Mouse (Mus musculus) common myeloid progenitor, adult 5-6 weeks (primary cell): ENCODE results near the gene Zfp646. TPM values are rescaled to one million over a fixed set of nuclear protein-coding genes. Genes with fewer than 3 reads are reported as not detected.
"Not testable (repeated sequence)": the region's sequence is repeated elsewhere in the genome, so short reads cannot be mapped to it uniquely, and the experiment has no call there.

Source experiments
- ATAC-seq: replicated peaks from 2 replicates; pipeline ENCODE4 v1.8.0; 2016; ENCODE audit warnings: low read depth, mild to moderate bottlenecking, moderate TSS enrichment, inconsistent platforms; ENCODE audit not compliant: poor library complexity, severe bottlenecking
- total RNA-seq: library from RNA; stranded (forward); fragments of 200-1000, 187-1606 nt; gene quantifications from 2 replicates; pipeline ENCODE4 v1.2.3, GENCODE M21; 2017

The Zfp646 gene
- total RNA-seq, 1 experiment from 2014 or later = 50.4 TPM

DNA sequence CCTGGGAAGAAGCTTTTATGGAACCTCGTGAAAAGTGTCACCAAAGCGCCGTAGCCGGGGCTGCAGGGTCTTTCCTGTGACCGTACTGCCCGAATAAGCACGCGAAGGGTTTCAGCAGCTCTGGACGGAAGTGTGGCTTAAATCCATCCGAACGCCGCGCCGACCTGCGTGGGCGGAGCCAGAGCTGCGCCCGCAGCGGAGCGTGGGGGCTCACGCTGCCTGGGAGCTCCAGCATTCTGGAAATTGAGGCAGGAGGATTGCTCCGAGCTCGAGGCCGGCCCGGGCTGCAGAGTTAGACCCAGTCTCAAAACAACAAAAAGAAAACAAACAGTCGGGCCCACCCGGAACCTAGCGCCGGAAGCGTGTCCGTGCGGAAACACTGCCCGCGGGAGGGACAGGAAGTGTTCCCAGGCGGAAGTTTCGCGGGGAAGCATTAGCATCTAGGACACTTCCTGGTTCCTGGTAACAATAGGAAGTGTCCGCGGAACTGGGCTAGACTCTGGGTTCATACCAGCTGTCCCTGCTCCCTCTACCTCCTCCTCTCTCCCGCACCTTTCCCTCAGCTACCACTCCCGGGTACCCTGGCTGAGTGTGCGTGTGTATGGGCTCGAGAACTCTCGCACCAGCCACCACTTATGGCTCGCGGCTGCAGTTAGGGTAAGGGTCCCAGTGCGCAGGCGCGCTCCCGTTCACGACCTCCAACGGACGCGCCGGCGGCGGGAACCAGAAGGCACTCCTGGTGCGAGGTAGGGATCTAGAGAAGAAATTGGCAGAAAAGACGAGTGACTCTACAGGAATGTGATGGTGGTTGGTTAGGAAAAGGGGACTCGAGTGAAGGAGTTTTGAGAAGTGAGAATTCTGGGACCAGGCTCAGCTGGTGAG is 687 bp downstream of the Zfp646 start, which contains the start of gene Zfp668:
Gene Zfp668, minus strand, starts transcription at position 362 of the 882 bp plus-strand sequence.
- peak; percentile 62 for ATAC-seq

DNA sequence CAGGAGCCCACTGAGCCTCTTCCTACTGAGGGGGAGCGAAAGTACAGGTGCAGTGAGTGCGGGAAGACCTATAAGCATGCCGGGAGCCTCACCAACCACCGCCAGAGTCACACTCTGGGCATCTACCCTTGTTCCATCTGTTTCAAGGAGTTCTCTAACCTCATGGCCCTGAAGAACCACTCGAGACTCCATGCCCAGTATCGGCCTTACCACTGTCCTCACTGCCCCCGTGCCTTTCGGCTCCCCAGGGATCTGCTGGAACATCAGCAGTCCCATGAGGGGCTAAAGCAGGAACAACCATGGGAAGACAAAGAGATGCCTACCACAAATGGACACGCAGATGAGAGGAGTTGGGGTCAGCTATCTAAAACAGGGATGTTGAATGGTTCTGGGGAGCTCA is 3.3 kb downstream of the Zfp646 start:
- no peak for ATAC-seq

GRCm38 (mm10) chr7:127880431-127880830 is 4.4 kb downstream of the Zfp646 start:
- ATAC-seq = no peak

DNA sequence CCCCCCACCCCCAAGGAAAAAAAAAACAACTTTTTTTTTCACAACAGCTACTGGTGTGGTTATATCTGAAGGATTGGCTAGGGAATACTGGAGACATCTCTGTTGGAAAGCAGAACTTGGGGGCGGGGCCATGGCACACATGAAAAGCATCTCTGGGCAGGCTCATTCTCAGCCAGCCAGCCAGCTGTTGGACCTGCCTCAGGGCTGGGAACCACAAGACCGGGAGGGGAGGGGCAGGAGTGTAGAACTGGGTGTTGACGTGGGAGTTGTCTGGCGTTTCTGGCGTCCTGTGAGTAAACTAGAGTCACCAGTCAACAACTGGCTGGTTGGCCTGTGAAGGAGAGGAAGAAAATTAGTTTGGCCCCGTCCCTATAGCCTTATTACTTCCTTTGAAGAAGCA is 9.9 kb downstream of the Zfp646 start:
- peak; percentile 39; the same call in 1 of the 2 replicates for ATAC-seq

GRCm38 (mm10) chr7:127886551-127886950 is 10.5 kb downstream of the Zfp646 start:
- ATAC-seq = no peak

- no peak for ATAC-seq
Observed at GRCm38 (mm10) chr7:127887191-127887590, 11.2 kb downstream of the Zfp646 start.

GRCm38 (mm10) chr7:127887781-127888180 is 11.8 kb downstream of the Zfp646 start:
- no peak for ATAC-seq

- ATAC-seq = peak; percentile 55
Observed at GRCm38 (mm10) chr7:127888821-127889220, 12.8 kb downstream of the Zfp646 start.

DNA sequence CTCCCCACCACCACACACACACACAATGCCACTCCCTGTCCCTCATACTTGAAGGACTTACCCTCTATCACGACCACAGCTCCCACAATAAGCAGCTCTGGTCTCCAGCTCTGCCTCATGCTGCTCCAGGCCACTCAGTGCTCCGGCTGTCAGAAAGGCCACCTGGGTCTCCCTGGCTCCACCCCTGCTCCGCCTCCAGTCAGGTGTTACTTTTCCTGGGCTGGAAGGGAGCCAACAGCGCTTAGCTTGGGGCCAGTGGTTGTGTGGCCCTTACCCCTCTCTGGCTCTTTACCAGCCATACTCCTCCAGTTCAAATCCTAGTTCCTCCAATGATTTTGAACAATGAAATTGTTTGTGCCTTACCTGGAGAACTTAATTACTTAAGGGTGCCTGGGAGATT is 14.8 kb downstream of the Zfp646 start, which contains the start of gene Prss53:
Gene Prss53, minus strand, starts transcription at position 173 of the 400 bp plus-strand sequence.
- no peak for ATAC-seq

GRCm38 (mm10) chr7:127894480-127894879 is 18.5 kb downstream of the Zfp646 start:
- ATAC-seq = no peak

- peak; percentile 95 for ATAC-seq
Observed at GRCm38 (mm10) chr7:127895442-127895841, 19.4 kb downstream of the Zfp646 start, which contains the start of the genes Gm21974 and Vkorc1. TSS of gene Gm21974 (minus strand) at chr7:127895454. TSS of gene Vkorc1 (minus strand) at chr7:127895617.

GRCm38 (mm10) chr7:127895891-127896290 is 19.9 kb downstream of the Zfp646 start:
- ATAC-seq = not testable (repeated sequence)

GRCm38 (mm10) chr7:127896384-127896783 is 20.4 kb downstream of the Zfp646 start:
- ATAC-seq = no peak

GRCm38 (mm10) chr7:127897542-127897941 is 21.5 kb downstream of the Zfp646 start:
- no peak for ATAC-seq

DNA sequence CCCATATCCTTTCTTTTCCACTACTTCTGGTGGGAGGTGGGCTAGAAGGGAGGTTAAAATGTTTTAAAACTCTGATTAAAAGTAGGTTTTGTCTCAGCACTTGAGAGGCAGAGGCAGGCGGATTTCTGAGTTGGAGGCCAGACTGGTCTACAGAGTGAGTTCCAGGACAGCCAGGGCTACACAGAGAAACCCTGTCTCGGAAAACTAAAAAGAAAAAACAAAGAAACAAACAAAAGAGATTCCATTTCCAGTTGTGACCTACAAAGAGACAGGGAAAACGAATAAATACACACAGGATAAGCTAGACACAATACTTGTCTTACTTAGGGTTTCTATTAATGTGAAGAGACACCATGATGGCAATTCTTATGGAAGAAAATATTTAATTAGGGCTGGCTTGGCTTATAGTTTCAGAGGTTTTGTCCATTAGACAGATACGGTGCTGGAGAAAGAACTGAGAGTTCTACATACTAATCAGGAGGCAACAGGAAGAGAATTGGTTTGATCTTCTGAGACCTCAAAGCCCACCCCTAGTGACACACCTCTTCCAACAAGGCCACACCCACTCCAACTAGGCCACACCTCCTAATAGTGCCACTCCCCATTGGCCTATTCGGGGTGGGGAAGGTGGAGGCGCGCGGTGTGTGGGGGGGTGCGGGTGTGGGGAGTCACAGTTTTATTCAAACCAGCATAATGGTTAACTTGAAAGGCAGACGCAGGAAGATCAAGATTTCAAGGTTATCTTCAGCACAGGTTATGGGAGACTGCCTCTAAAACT is 22.3 kb downstream of the Zfp646 start:
- no peak for ATAC-seq

DNA sequence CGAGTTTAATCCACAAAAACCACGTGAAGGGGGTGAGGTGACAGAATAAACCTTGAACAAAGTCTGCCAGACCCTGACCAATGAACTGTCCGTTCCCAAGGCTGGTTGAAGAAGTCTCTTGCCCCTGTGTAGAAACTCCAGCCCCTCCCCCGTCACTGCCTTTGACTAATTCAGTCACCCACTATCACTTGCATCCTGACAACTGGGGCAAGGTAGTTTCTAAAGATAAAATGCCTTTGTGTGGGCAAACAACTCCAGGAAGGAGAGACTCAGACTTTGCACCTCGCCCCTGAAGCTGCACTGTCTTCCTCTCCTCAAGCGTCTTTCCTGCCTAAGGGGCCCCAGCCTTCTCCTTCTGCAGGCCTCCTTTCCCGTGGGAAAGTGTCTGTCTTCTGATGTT is 24.0 kb downstream of the Zfp646 start:
- no peak for ATAC-seq

DNA sequence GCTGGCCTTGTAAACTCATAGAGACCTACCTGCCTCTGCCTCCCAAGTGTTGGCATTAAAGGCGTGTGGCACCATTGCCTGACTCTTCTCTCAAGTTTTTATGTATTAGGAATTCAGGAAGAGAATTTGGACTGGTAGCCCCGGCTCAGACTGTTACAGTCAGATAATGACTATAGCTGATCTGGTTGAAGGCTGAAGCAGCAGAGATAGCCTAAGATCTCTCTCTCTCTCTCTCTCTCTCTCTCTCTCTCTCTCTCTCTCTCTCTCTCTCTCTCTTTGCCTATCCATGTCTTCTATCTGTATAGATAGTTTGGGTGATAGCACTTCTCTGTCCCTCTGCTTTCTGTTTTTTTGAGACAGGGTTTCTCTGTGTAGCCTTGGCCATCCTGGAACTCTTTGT is 25.8 kb downstream of the Zfp646 start:
- no peak for ATAC-seq

GRCm38 (mm10) chr7:127903971-127904796 is 28.2 kb downstream of the Zfp646 start, which contains the start of gene Bckdk:
TSS of gene Bckdk (plus strand) at chr7:127904082.
- ATAC-seq = peak; percentile 89

DNA sequence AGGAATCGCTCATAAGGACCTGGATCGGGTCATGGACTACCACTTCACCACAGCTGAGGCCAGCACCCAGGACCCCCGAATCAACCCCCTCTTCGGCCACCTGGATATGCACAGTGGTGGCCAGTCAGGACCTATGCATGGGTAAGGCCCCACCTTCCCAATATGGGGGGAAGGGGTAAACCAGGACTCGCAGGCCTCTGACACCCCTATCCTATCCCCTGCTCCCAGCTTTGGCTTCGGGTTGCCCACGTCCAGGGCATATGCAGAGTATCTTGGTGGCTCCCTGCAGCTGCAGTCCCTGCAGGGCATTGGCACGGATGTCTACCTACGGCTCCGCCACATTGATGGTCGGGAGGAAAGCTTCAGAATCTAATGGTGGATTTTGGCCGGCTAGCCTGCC is 31.9 kb downstream of the Zfp646 start:
- ATAC-seq = no peak

GRCm38 (mm10) chr7:127908656-127909055 is 32.6 kb downstream of the Zfp646 start:
- ATAC-seq = no peak
